Mouse (Mus musculus) lung, adult 2 months (tissue): Measurements from ENCODE around the gene Krt9.
"Not testable (repeated sequence)": the region's sequence is repeated elsewhere in the genome, so short reads cannot be mapped to it uniquely, and the experiment has no call there.

Experiments
- CTCF ChIP-seq: fragments of 200-500 bp; IDR thresholded peaks from 2 replicates; pipeline ENCODE4 v1.5.1; 2011; ENCODE audit warnings: mild to moderate bottlenecking, low read length, control low read depth; ENCODE audit not compliant: insufficient read depth
- POLR2A ChIP-seq: fragments of 200-500 bp; IDR thresholded peaks from 2 replicates; pipeline ENCODE4 v1.6.1; 2011; ENCODE audit warnings: low read depth, mild to moderate bottlenecking, control low read depth, low read length, borderline replicate concordance; ENCODE audit errors: extremely low read depth

GRCm38 (mm10) chr11:100240272-100240671 lies 47.2 kb upstream of the Krt9 start:
- TF ChIP-seq CTCF, POLR2A: not testable (repeated sequence)
